In the genomic region with DNA sequence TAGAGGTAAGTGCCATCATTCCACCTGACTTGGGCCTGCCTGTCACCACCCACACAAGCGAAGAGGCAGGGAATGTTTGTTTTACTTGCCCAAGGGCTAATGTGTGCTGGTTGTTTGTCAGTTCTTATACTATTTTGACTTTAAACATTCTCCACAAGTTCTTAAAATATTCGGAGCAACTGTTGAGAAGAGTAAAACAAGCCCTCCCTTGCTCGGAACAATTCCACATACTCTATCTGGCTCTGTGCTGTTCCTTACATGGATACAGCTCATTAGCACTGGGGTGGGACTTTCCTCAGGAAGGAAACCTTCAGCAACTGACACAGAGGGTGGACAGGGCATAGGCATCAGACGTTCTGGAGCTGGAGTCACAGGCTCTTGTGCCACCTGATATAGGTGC, we compare ENCODE assay signal across 29 mouse cellular contexts. TPM values are rescaled to one million over a fixed set of nuclear protein-coding genes. Genes with fewer than 3 reads are reported as not detected.
A peak's percentile ranks its signal among the peaks of the same experiment; 100 is the strongest.
DNase-seq lines count a peak whose midpoint lies in the region; ATAC-seq and TF ChIP-seq lines count a peak whose summit lies in the region.
"Had no signal": no experiment of that assay in that cellular context is flagged by ENCODE, and none has a peak within 500 bp of the region (broad histone marks: within the 10 kb centered on the region; RNA-seq: fewer than 3 reads in every experiment).

No protein-coding gene starts in this region.

- no peaks in the 10 kb centered on the region for H3K9me3 ChIP-seq in intestine, embryonic 15.5 days
- H3K9me3 ChIP-seq in intestine, embryonic 16.5 days (ENCODE audit: control insufficient read depth, low read length) = no peaks in the 10 kb centered on the region
- H3K9me3 ChIP-seq in lung, postnatal 0 days (ENCODE audit: low read length) = no peaks in the 10 kb centered on the region
- H3K9me3 ChIP-seq: embryonic facial prominence, embryonic 10.5 days; embryonic facial prominence, embryonic 15.5 days; forebrain, embryonic 13.5 days; heart, embryonic 10.5 days; hindbrain, embryonic 10.5 days; hindbrain, embryonic 15.5 days; limb, embryonic 13.5 days; stomach, embryonic 15.5 days had no signal

- H3K27me3 ChIP-seq in heart, adult 2 months (ENCODE audit: control insufficient read depth, insufficient read depth, low read length) = no peaks in the 10 kb centered on the region
- H3K27me3 ChIP-seq in intestine, embryonic 15.5 days (replicated peaks) = no peaks in the 10 kb centered on the region
- H3K27me3 ChIP-seq in intestine, embryonic 16.5 days (replicated peaks; ENCODE audit: control insufficient read depth, insufficient read depth, low read length) = no peaks in the 10 kb centered on the region
- no peaks in the 10 kb centered on the region for H3K27me3 ChIP-seq in lung, postnatal 0 days (replicated peaks; ENCODE audit: insufficient read depth, low read length)
- H3K27me3 ChIP-seq: embryonic facial prominence, embryonic 15.5 days; forebrain, embryonic 13.5 days; hindbrain, embryonic 15.5 days; stomach, embryonic 15.5 days had no signal

- peak in 1 of 2 experiments; percentile 17 for DNase-seq in heart, adult 2 months
- DNase-seq in heart, postnatal 36 days = no peak
- DNase-seq in lung, postnatal 0 days (ENCODE audit: low spot score) = peak; percentile 31
- DNase-seq in lung, adult 2 months = no peak
- no peak for DNase-seq in thymus, adult 18-20 months
- DNase-seq: adrenal gland, postnatal 14 days; cerebellum, adult 18-20 months; cerebellum, postnatal 10 days; kidney, adult 8-10 months; kidney, postnatal 10 days; lung, postnatal 10 days; right cerebral cortex, postnatal 25 days; thymus, postnatal 14 days had no signal

- no peak overlapping the region for H3K4me2 ChIP-seq in intestine, embryonic 15.5 days (replicated peaks)
- no peak overlapping the region for H3K4me2 ChIP-seq in intestine, embryonic 16.5 days (ENCODE audit: low read depth, low read length)
- H3K4me2 ChIP-seq in lung, postnatal 0 days (replicated peaks; ENCODE audit: low read depth, low read length) = no peak overlapping the region
- H3K4me2 ChIP-seq: embryonic facial prominence, embryonic 15.5 days; forebrain, embryonic 13.5 days; hindbrain, embryonic 15.5 days; limb, embryonic 13.5 days; liver, embryonic 11.5 days; midbrain, embryonic 11.5 days; stomach, embryonic 15.5 days had no signal

- TF ChIP-seq EP300 in heart, adult 2 months (IDR thresholded peaks at IDR 0.05; ENCODE audit: insufficient read depth, low read depth, low read length) = no peak
- peak; percentile 44; the same call in 1 of the 2 replicates for TF ChIP-seq EP300 in lung, postnatal 0 days (IDR thresholded peaks at IDR 0.05)

- no peaks in the 10 kb centered on the region for H3K79me2 ChIP-seq in heart, adult 2 months (replicated peaks; ENCODE audit: control insufficient read depth, insufficient read depth, low read length)

- no peaks in the 10 kb centered on the region for H3K36me3 ChIP-seq in heart, adult 2 months (ENCODE audit: control insufficient read depth, insufficient read depth, low read length)
- no peaks in the 10 kb centered on the region for H3K36me3 ChIP-seq in intestine, embryonic 15.5 days
- no peaks in the 10 kb centered on the region for H3K36me3 ChIP-seq in intestine, embryonic 16.5 days (ENCODE audit: control insufficient read depth, insufficient read depth, low read length)
- H3K36me3 ChIP-seq in lung, postnatal 0 days (ENCODE audit: insufficient read depth, low read length) = no peaks in the 10 kb centered on the region
- H3K36me3 ChIP-seq: embryonic facial prominence, embryonic 10.5 days; embryonic facial prominence, embryonic 15.5 days; heart, embryonic 10.5 days; hindbrain, embryonic 10.5 days; hindbrain, embryonic 15.5 days; limb, embryonic 13.5 days; stomach, embryonic 15.5 days had no signal

- 56% methylated on average over 4 of the region's 4 CpGs for WGBS in heart, adult 2 months
- 56% methylated on average over 4 of the region's 4 CpGs for WGBS in intestine, embryonic 15.5 days
- 60% methylated on average over 4 of the region's 4 CpGs for WGBS in intestine, embryonic 16.5 days
- 25% methylated on average over 4 of the region's 4 CpGs for WGBS in lung, postnatal 0 days
- 30% methylated on average over 4 of the region's 4 CpGs for WGBS in lung, adult 2 months

- H3K9ac ChIP-seq in heart, adult 2 months (ENCODE audit: low read depth, low read length) = no peak overlapping the region
- no peak overlapping the region for H3K9ac ChIP-seq in intestine, embryonic 15.5 days
- H3K9ac ChIP-seq in intestine, embryonic 16.5 days (ENCODE audit: low read depth, low read length) = no peak overlapping the region
- no peak overlapping the region for H3K9ac ChIP-seq in lung, postnatal 0 days (replicated peaks; ENCODE audit: low read depth)
- H3K9ac ChIP-seq: embryonic facial prominence, embryonic 15.5 days; forebrain, embryonic 13.5 days; hindbrain, embryonic 15.5 days; limb, embryonic 13.5 days; stomach, embryonic 15.5 days had no signal

- intact Hi-C loops in heart, adult 2 months (cut with DNase I) = no loop called here
- intact Hi-C loops in heart, postnatal 36 days (cut with DNase I) = no loop called here

- ATAC-seq in intestine, embryonic 15.5 days = no peak
- ATAC-seq in intestine, embryonic 16.5 days = no peak
- peak; percentile 68 for ATAC-seq in lung, postnatal 0 days
- ATAC-seq: CD4-positive, CD25-positive, alpha-beta regulatory T cell, adult 4 months; forebrain, embryonic 13.5 days; inflammation-experienced regulatory T-cells, adult 6 months; midbrain, embryonic 16.5 days had no signal

- no peak overlapping the region for H3K4me3 ChIP-seq in heart, adult 2 months
- no peak overlapping the region for H3K4me3 ChIP-seq in intestine, embryonic 15.5 days (replicated peaks)
- no peak overlapping the region for H3K4me3 ChIP-seq in intestine, embryonic 16.5 days (ENCODE audit: low read length)
- no peak overlapping the region for H3K4me3 ChIP-seq in lung, postnatal 0 days (ENCODE audit: low read depth, low read length)
- no peak overlapping the region for H3K4me3 ChIP-seq in lung, adult 2 months (replicated peaks; ENCODE audit: extremely low read depth, low read depth, low read length)
- H3K4me3 ChIP-seq: embryonic facial prominence, embryonic 10.5 days; embryonic facial prominence, embryonic 15.5 days; forebrain, embryonic 13.5 days; heart, embryonic 10.5 days; hindbrain, embryonic 10.5 days; hindbrain, embryonic 15.5 days; limb, embryonic 13.5 days; stomach, embryonic 15.5 days had no signal

- TF ChIP-seq POLR2A in heart, adult 2 months (IDR thresholded peaks at IDR 0.05; ENCODE audit: insufficient read depth, low read depth, low read length) = no peak
- no peak for TF ChIP-seq POLR2A in lung, adult 2 months (IDR thresholded peaks at IDR 0.05; ENCODE audit: borderline replicate concordance, extremely low read depth, low read depth, low read length)

- H3K4me1 ChIP-seq in heart, adult 2 months (ENCODE audit: control insufficient read depth, insufficient read depth, low read length) = peaks cover 6% of the 10 kb centered on the region
- H3K4me1 ChIP-seq in intestine, embryonic 15.5 days (replicated peaks) = no peaks in the 10 kb centered on the region
- no peaks in the 10 kb centered on the region for H3K4me1 ChIP-seq in intestine, embryonic 16.5 days (ENCODE audit: control insufficient read depth, insufficient read depth, low read length)
- H3K4me1 ChIP-seq in lung, postnatal 0 days (ENCODE audit: insufficient read depth, low read depth, low read length) = no peaks in the 10 kb centered on the region
- H3K4me1 ChIP-seq in lung, adult 2 months (ENCODE audit: control insufficient read depth, insufficient read depth, low read length) = peaks cover 5% of the 10 kb centered on the region
- H3K4me1 ChIP-seq: embryonic facial prominence, embryonic 15.5 days; forebrain, embryonic 13.5 days; limb, embryonic 13.5 days; stomach, embryonic 15.5 days had no signal

- H3K27ac ChIP-seq in heart, adult 2 months = peak overlapping the region; percentile 30
- 0 out of 2 replicates have a peak overlapping the region, but pooled peaks have one; percentile 27 for H3K27ac ChIP-seq in intestine, embryonic 15.5 days
- no peak overlapping the region for H3K27ac ChIP-seq in intestine, embryonic 16.5 days (ENCODE audit: low read length)
- H3K27ac ChIP-seq in lung, postnatal 0 days (ENCODE audit: low read length) = no peak overlapping the region
- H3K27ac ChIP-seq: embryonic facial prominence, embryonic 10.5 days; embryonic facial prominence, embryonic 15.5 days; forebrain, embryonic 13.5 days; heart, embryonic 10.5 days; hindbrain, embryonic 10.5 days; hindbrain, embryonic 15.5 days; limb, embryonic 13.5 days; stomach, embryonic 15.5 days had no signal

- no peak for TF ChIP-seq CTCF in heart, adult 2 months (IDR thresholded peaks at IDR 0.05)
- TF ChIP-seq CTCF in lung, postnatal 0 days (IDR thresholded peaks at IDR 0.05) = no peak
- no peak for TF ChIP-seq CTCF in lung, adult 2 months (IDR thresholded peaks at IDR 0.05; ENCODE audit: insufficient read depth, low read length)

RNA-seq across cellular contexts. Expression of gene Rasd2, which starts 15.9 kb away (rescaled TPM):
- 1 to 10 TPM; 3.7 to 5.6 TPM for total RNA-seq in heart, adult 2 months (2021)
- polyA plus RNA-seq in heart, adult 2 months (2012; rRNA removed) = 2.8 and 2.9 TPM in 2 replicates
- total RNA-seq in heart, postnatal 36 days (2021) = 1 to 10 TPM; 3.1 to 4.7 TPM
- 1.5 and 2.5 TPM in 2 replicates for polyA plus RNA-seq in intestine, embryonic 15.5 days (2015; fragmentation: Nextera tagmentation; extraction: Ambion mirVana)
- polyA plus RNA-seq in intestine, embryonic 16.5 days (2015; fragmentation: Nextera tagmentation; extraction: Ambion mirVana) = 1.5 and 1.8 TPM in 2 replicates
- 1.1 and 1.4 TPM in 2 replicates for polyA plus RNA-seq in lung, postnatal 0 days (2015; fragmentation: Nextera tagmentation; extraction: Ambion mirVana)
- 3.6 and 5.9 TPM in 2 replicates for polyA plus RNA-seq in lung, adult 2 months (2012; rRNA removed)
- total RNA-seq: neutrophil, adult 5-6 weeks had no signal
- polyA plus RNA-seq: CD4-positive, CD25-positive, alpha-beta regulatory T cell, adult 4 months had no signal

Comparison
In these comparisons a context has a peak if more than half of its experiments do, and no peak if none do; other contexts are left out.
1. H3K27ac ChIP-seq: peak in heart, adult 2 months (single experiment) and intestine, embryonic 15.5 days (single experiment); none in intestine, embryonic 16.5 days (single experiment) and lung, postnatal 0 days (single experiment).